Mouse (Mus musculus): ENCODE results near the gene Tfpi.

Tfpi gene

DNA sequence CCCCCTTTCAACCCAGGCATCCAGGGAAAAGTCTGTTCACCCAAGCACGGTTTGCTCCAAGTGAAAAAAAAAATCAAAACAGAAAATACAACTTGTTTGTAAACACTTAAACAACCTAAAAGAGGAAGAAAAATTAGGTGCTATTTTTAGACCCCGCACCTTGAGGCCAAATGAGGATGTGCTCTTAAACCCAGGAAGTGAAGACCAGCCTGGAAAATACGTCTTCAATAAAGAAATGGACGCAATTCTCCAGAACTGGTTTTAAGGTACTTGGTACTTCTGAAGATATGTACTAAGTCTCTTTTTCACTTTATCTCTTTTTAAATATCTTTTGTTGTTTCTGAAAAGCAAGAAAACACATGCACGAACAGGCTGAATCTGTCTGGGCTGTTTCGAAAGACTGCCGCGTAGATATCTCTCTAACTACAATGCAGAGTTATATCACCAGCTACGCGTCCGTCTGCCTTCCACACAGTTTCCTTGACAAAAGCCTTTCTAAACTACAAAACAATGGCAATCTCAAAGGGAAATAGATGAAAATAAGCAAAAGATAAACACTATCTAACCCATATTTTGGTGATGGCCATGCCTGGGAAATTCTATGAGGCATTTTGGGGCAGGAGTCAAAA lies 89.1 kb downstream of the Tfpi start:
- DNase-seq = no peak

DNA sequence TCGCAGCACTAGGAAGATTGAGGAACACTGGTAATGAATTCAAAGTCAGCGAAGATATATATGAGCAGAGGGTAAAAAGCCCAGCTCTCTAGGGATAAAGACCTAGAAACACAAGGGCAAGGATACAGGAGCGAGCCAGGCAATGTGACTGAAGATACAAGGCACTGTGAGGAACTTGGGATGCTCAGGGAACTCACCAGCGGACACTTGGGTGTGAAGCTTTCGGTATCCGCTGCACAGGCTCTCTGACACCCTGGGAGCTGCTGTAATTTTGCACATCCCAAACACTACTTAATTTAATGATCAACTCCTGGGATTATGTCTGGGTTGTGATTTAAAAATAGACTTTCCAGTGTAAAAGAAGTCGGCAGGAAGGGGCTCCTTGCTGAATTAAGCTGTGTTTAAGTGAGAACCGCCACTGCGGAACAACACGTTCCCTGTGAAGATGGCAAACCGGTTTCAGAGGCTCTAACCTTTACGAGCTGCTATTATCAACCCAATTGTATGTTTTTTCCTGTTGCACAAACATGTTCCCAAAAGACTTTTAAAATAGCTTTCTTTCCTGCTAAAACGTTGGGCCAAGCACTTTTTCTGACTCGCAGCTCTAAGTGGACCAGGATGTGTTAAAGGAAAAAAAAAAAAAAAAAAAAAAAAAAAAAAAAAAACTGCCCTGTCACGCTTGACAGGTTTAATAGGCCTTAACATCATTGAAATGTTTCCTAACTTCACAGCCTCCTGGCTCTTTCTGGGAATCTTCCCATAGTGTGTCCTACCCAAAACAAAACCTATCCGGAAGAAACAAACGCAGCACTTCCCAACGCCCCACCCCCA lies 89.8 kb downstream of the Tfpi start:
- no peak for DNase-seq

DNA sequence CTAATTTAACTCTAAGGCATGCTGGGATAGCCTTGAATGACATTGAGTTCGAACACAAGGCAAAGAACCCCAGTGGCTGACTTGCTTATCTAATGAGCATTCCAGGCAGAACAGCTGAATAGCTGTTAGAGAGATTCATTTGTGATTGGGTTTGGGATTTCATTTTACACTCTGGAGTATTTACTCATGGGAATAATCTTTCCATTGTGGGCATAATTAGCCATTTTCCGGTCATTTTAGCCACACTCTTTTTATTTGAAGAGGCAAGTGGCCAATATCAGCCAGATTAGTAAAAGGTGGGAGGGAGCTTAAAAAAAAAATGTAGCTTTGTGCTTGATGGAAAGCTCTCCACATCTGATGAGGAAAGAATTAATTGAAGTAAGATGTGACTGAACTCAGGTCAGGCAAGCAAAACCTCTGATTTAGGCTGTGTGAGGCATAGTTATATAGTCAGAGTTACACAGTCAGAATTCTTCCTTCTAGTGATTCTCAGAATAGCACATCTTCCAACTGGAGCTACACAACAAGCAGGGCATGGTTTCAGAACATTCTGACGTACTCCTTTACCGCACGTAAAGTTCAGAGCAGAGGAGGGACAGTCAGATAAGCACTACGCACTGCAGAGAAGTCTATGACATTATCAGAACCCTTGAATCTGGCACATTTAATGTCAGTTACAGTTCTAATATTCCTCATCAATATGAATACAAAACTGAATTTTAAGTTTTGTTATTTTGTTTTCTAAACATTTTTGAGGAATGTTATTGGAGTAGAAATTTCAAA lies 91.5 kb downstream of the Tfpi start:
- DNase-seq = no peak

DNA sequence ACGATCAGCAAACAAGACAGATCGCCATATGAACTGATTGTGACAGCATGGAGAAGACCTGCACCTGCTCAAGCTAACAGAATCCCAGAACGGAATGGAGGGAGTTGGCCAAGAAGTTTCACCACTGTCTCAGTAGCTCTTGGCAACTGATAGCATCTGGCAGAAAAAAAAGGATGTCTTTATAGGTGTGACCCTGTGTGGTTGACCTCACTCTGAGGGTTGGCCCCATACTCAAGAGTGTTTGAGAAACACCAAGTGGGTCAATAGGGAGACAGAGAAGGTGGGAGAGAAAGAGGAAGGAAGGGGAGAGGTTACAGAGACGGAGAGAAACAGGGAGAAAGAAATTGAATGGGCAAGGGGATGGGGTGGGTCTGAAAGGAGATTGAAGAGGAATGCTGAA lies 92.7 kb downstream of the Tfpi start:
- DNase-seq = no peak
